In genomic region chr2:31183830-31184229, GRCm38 (mm10) we compare ENCODE assay signal across 15 mouse cellular contexts. TPM values are rescaled to one million over a fixed set of nuclear protein-coding genes. Genes with fewer than 3 reads are reported as not detected.
A peak's percentile ranks its signal among the peaks of the same experiment; 100 is the strongest.
DNase-seq lines count a peak whose midpoint lies in the region; ATAC-seq and TF ChIP-seq lines count a peak whose summit lies in the region.
"Had no signal": no experiment of that assay in that cellular context is flagged by ENCODE, and none has a peak within 500 bp of the region (broad histone marks: within the 10 kb centered on the region; RNA-seq: fewer than 3 reads in every experiment).

No protein-coding gene starts in this region.

- TF ChIP-seq CTCF in cerebellum, adult 2 months (IDR thresholded peaks at IDR 0.05; ENCODE audit: borderline replicate concordance, insufficient read depth, low read depth, low read length) = 0 out of 2 replicates have a peak, but pooled peaks have one; percentile 6
- peak; percentile 31; the same call in 1 of the 2 replicates for TF ChIP-seq CTCF in intestine, postnatal 0 days (IDR thresholded peaks at IDR 0.05; ENCODE audit: low read depth)
- TF ChIP-seq CTCF in midbrain, postnatal 0 days (IDR thresholded peaks at IDR 0.05) = peak; percentile 44

- H3K9ac ChIP-seq in intestine, postnatal 0 days (ENCODE audit: low read depth, low read length) = no peak overlapping the region
- H3K9ac ChIP-seq in intestine, embryonic 15.5 days = no peak overlapping the region
- no peak overlapping the region for H3K9ac ChIP-seq in midbrain, postnatal 0 days (replicated peaks; ENCODE audit: low read length, poor library complexity, severe bottlenecking)
- no peak overlapping the region for H3K9ac ChIP-seq in midbrain, embryonic 15.5 days
- H3K9ac ChIP-seq: embryonic facial prominence, embryonic 13.5 days; forebrain, embryonic 12.5 days; limb, embryonic 15.5 days had no signal

- no peak overlapping the region for H3K4me3 ChIP-seq in cerebellum, adult 2 months (replicated peaks; ENCODE audit: insufficient read depth, low read depth, low read length)
- H3K4me3 ChIP-seq in intestine, postnatal 0 days (ENCODE audit: low read depth, low read length) = no peak overlapping the region
- no peak overlapping the region for H3K4me3 ChIP-seq in intestine, embryonic 15.5 days (replicated peaks)
- no peak overlapping the region for H3K4me3 ChIP-seq in midbrain, postnatal 0 days (ENCODE audit: low read depth, low read length)
- no peak overlapping the region for H3K4me3 ChIP-seq in midbrain, embryonic 15.5 days
- H3K4me3 ChIP-seq: embryonic facial prominence, embryonic 13.5 days; forebrain, embryonic 12.5 days; heart, embryonic 10.5 days; limb, embryonic 15.5 days had no signal

- no peaks in the 10 kb centered on the region for H3K27me3 ChIP-seq in cerebellum, adult 2 months (ENCODE audit: control insufficient read depth, insufficient read depth, low read length)
- H3K27me3 ChIP-seq in intestine, postnatal 0 days (replicated peaks; ENCODE audit: control insufficient read depth, insufficient read depth, low read length) = no peaks in the 10 kb centered on the region
- H3K27me3 ChIP-seq in intestine, embryonic 15.5 days (replicated peaks) = no peaks in the 10 kb centered on the region
- H3K27me3 ChIP-seq in midbrain, postnatal 0 days (ENCODE audit: insufficient read depth, low read length) = no peaks in the 10 kb centered on the region
- no peaks in the 10 kb centered on the region for H3K27me3 ChIP-seq in midbrain, embryonic 15.5 days (replicated peaks)
- H3K27me3 ChIP-seq: embryonic facial prominence, embryonic 13.5 days; forebrain, embryonic 12.5 days; limb, embryonic 15.5 days had no signal

- peaks cover 15% of the 10 kb centered on the region for H3K4me1 ChIP-seq in cerebellum, adult 2 months (ENCODE audit: control insufficient read depth, insufficient read depth, low read length)
- H3K4me1 ChIP-seq in intestine, postnatal 0 days (replicated peaks; ENCODE audit: control insufficient read depth, insufficient read depth, low read length) = no peaks in the 10 kb centered on the region
- no peaks in the 10 kb centered on the region; the same call in 1 of the 2 replicates for H3K4me1 ChIP-seq in intestine, embryonic 15.5 days (replicated peaks)
- no peaks in the 10 kb centered on the region for H3K4me1 ChIP-seq in midbrain, postnatal 0 days (ENCODE audit: insufficient read depth, low read length)
- H3K4me1 ChIP-seq in midbrain, embryonic 15.5 days = no peaks in the 10 kb centered on the region
- H3K4me1 ChIP-seq: embryonic facial prominence, embryonic 13.5 days; forebrain, embryonic 12.5 days; limb, embryonic 15.5 days had no signal

- H3K36me3 ChIP-seq in intestine, postnatal 0 days (ENCODE audit: control insufficient read depth, insufficient read depth) = peaks cover 81% of the 10 kb centered on the region
- H3K36me3 ChIP-seq in intestine, embryonic 15.5 days = peaks cover 40% of the 10 kb centered on the region
- peaks cover 68% of the 10 kb centered on the region for H3K36me3 ChIP-seq in midbrain, postnatal 0 days (ENCODE audit: insufficient read depth, low read length)
- H3K36me3 ChIP-seq in midbrain, embryonic 15.5 days (replicated peaks) = peaks cover 36% of the 10 kb centered on the region

- ATAC-seq in intestine, postnatal 0 days = no peak
- no peak for ATAC-seq in intestine, embryonic 15.5 days
- no peak for ATAC-seq in midbrain, postnatal 0 days (ENCODE audit: low FRiP score)
- ATAC-seq in midbrain, embryonic 15.5 days (replicated peaks) = no peak
- ATAC-seq in granulocyte monocyte progenitor cell, adult 5-6 weeks (replicated peaks; ENCODE audit: poor library complexity, severe bottlenecking) = no peak

- no peaks in the 10 kb centered on the region for H3K9me3 ChIP-seq in intestine, postnatal 0 days (ENCODE audit: control insufficient read depth)
- H3K9me3 ChIP-seq in intestine, embryonic 15.5 days = no peaks in the 10 kb centered on the region
- H3K9me3 ChIP-seq in midbrain, postnatal 0 days (ENCODE audit: low read length) = no peaks in the 10 kb centered on the region
- no peaks in the 10 kb centered on the region for H3K9me3 ChIP-seq in midbrain, embryonic 15.5 days
- H3K9me3 ChIP-seq: embryonic facial prominence, embryonic 13.5 days; forebrain, embryonic 12.5 days; heart, embryonic 10.5 days; limb, embryonic 15.5 days had no signal

- no peak overlapping the region for H3K4me2 ChIP-seq in intestine, postnatal 0 days (replicated peaks; ENCODE audit: low read depth)
- no peak overlapping the region for H3K4me2 ChIP-seq in intestine, embryonic 15.5 days (replicated peaks)
- no peak overlapping the region for H3K4me2 ChIP-seq in midbrain, postnatal 0 days (ENCODE audit: low read depth, low read length, poor library complexity, severe bottlenecking)
- no peak overlapping the region for H3K4me2 ChIP-seq in midbrain, embryonic 15.5 days
- H3K4me2 ChIP-seq: embryonic facial prominence, embryonic 13.5 days; forebrain, embryonic 12.5 days; limb, embryonic 15.5 days had no signal

- WGBS in cerebellum, adult 2 months = 94% methylated on average over 1 of the region's 1 CpGs
- 77% methylated on average over 1 of the region's 1 CpGs for WGBS in intestine, postnatal 0 days
- WGBS in intestine, embryonic 15.5 days = 84% methylated on average over 1 of the region's 1 CpGs
- 95% methylated on average over 1 of the region's 1 CpGs for WGBS in midbrain, postnatal 0 days
- 92% methylated on average over 1 of the region's 1 CpGs for WGBS in midbrain, embryonic 15.5 days

- H3K27ac ChIP-seq in cerebellum, adult 2 months (ENCODE audit: insufficient read depth, low read length) = no peak overlapping the region
- H3K27ac ChIP-seq in intestine, postnatal 0 days (ENCODE audit: low read depth, low read length) = no peak overlapping the region
- no peak overlapping the region for H3K27ac ChIP-seq in intestine, embryonic 15.5 days
- H3K27ac ChIP-seq in midbrain, postnatal 0 days (ENCODE audit: low read depth, low read length) = no peak overlapping the region
- no peak overlapping the region for H3K27ac ChIP-seq in midbrain, embryonic 15.5 days
- H3K27ac ChIP-seq: embryonic facial prominence, embryonic 13.5 days; forebrain, embryonic 12.5 days; heart, embryonic 10.5 days; limb, embryonic 15.5 days had no signal

- no peak for DNase-seq in cerebellum, adult 2 months
- no peak for DNase-seq in cerebellum, postnatal 36 days
- DNase-seq in midbrain, postnatal 0 days (ENCODE audit: low spot score) = no peak
- peak; percentile 31 for DNase-seq in thymus, postnatal 14 days
- DNase-seq: kidney, adult 2 months; midbrain, embryonic 14.5 days; right cerebral cortex, postnatal 4 days had no signal

- no peak for TF ChIP-seq POLR2A in cerebellum, adult 2 months (IDR thresholded peaks at IDR 0.05; ENCODE audit: borderline replicate concordance, insufficient read depth, low read length)

RNA-seq across cellular contexts. Expression of gene Gpr107, which starts 31.7 kb away (rescaled TPM):
- polyA plus RNA-seq in cerebellum, adult 2 months (2012; rRNA removed) = 30.0 and 33.9 TPM in 2 replicates
- 46.8 and 48.3 TPM in 2 replicates for polyA plus RNA-seq in intestine, postnatal 0 days (2015; fragmentation: Nextera tagmentation; extraction: Ambion mirVana)
- 30.0 and 31.1 TPM in 2 replicates for polyA plus RNA-seq in intestine, embryonic 15.5 days (2015; fragmentation: Nextera tagmentation; extraction: Ambion mirVana)
- 46.7 and 47.3 TPM in 2 replicates for total RNA-seq in midbrain, postnatal 0 days (2014; rRNA removed)
- 30.9 and 31.6 TPM in 2 replicates for polyA plus RNA-seq in midbrain, postnatal 0 days (2015; fragmentation: Nextera tagmentation; extraction: Ambion mirVana)
- 39.6 and 41.0 TPM in 2 replicates for polyA plus RNA-seq in midbrain, embryonic 15.5 days (2015; fragmentation: Nextera tagmentation; extraction: Ambion mirVana)
- 12.8 and 13.5 TPM in 2 replicates for total RNA-seq in granulocyte monocyte progenitor cell, adult 5-6 weeks (2014; fragmentation: Nextera tagmentation)
- 16.4 and 16.9 TPM in 2 replicates for total RNA-seq in granulocyte monocyte progenitor cell, adult 5-6 weeks (2017)

RNA-seq across cellular contexts. Expression of gene Fnbp1, which starts 42.0 kb away (rescaled TPM):
- 310 and 320 TPM in 2 replicates for polyA plus RNA-seq in cerebellum, adult 2 months (2012; rRNA removed)
- 10.4 and 11.8 TPM in 2 replicates for polyA plus RNA-seq in intestine, postnatal 0 days (2015; fragmentation: Nextera tagmentation; extraction: Ambion mirVana)
- polyA plus RNA-seq in intestine, embryonic 15.5 days (2015; fragmentation: Nextera tagmentation; extraction: Ambion mirVana) = 22.7 and 27.3 TPM in 2 replicates
- 22.1 and 23.6 TPM in 2 replicates for total RNA-seq in midbrain, postnatal 0 days (2014; rRNA removed)
- polyA plus RNA-seq in midbrain, postnatal 0 days (2015; fragmentation: Nextera tagmentation; extraction: Ambion mirVana) = 25.2 and 30.7 TPM in 2 replicates
- 29.6 and 29.7 TPM in 2 replicates for polyA plus RNA-seq in midbrain, embryonic 15.5 days (2015; fragmentation: Nextera tagmentation; extraction: Ambion mirVana)
- total RNA-seq in granulocyte monocyte progenitor cell, adult 5-6 weeks (2014; fragmentation: Nextera tagmentation) = 57.0 and 64.0 TPM in 2 replicates
- total RNA-seq in granulocyte monocyte progenitor cell, adult 5-6 weeks (2017) = 24.3 and 47.2 TPM in 2 replicates
